32 mouse cellular contexts compared by ENCODE assay signal in genomic region chr3:40954792-40955191, GRCm38 (mm10). TPM values are rescaled to one million over a fixed set of nuclear protein-coding genes. Genes with fewer than 3 reads are reported as not detected.
"Had no signal": no experiment of that assay in that cellular context is flagged by ENCODE, and none has a peak within 500 bp of the region (broad histone marks: within the 10 kb centered on the region; RNA-seq: fewer than 3 reads in every experiment).

No protein-coding gene starts in this region.

- DNase-seq: cerebellum, adult 9-10 months; cerebellum, adult 9-11 months; cerebellum, postnatal 10 days; cerebellum, postnatal 14 days; cerebellum, postnatal 25 days; cerebellum, postnatal 36 days; embryo, embryonic 11 days; forebrain, postnatal 0 days; gastrocnemius, adult 2 months; gastrocnemius, postnatal 10 days; gastrocnemius, postnatal 14 days; gastrocnemius, postnatal 25 days; gastrocnemius, postnatal 36 days; heart, adult 11 months; heart, adult 18-20 months; heart, adult 2 months had no signal

- H3K4me2 ChIP-seq: embryonic facial prominence, embryonic 12.5 days; embryonic facial prominence, embryonic 13.5 days; embryonic facial prominence, embryonic 15.5 days; forebrain, embryonic 12.5 days; forebrain, embryonic 13.5 days; forebrain, embryonic 15.5 days had no signal

- H3K9ac ChIP-seq: embryonic facial prominence, embryonic 12.5 days; embryonic facial prominence, embryonic 13.5 days; embryonic facial prominence, embryonic 15.5 days; forebrain, embryonic 12.5 days; forebrain, embryonic 13.5 days; forebrain, embryonic 15.5 days; forebrain, postnatal 0 days had no signal

- H3K9me3 ChIP-seq: embryonic facial prominence, embryonic 10.5 days; embryonic facial prominence, embryonic 12.5 days; embryonic facial prominence, embryonic 13.5 days; embryonic facial prominence, embryonic 15.5 days; forebrain, embryonic 10.5 days; forebrain, embryonic 12.5 days; forebrain, embryonic 13.5 days; forebrain, embryonic 15.5 days had no signal

- H3K4me3 ChIP-seq: embryonic facial prominence, embryonic 10.5 days; embryonic facial prominence, embryonic 12.5 days; embryonic facial prominence, embryonic 13.5 days; embryonic facial prominence, embryonic 15.5 days; erythroblast, embryonic 14.5 days; forebrain, embryonic 10.5 days; forebrain, embryonic 12.5 days; forebrain, embryonic 13.5 days; forebrain, embryonic 15.5 days; gastrocnemius, adult 2 months; heart, adult 2 months had no signal

- H3K36me3 ChIP-seq: embryonic facial prominence, embryonic 10.5 days; embryonic facial prominence, embryonic 12.5 days; embryonic facial prominence, embryonic 13.5 days; embryonic facial prominence, embryonic 15.5 days; forebrain, embryonic 10.5 days; forebrain, embryonic 12.5 days; forebrain, embryonic 15.5 days had no signal

- H3K27ac ChIP-seq: embryonic facial prominence, embryonic 10.5 days; embryonic facial prominence, embryonic 12.5 days; embryonic facial prominence, embryonic 13.5 days; embryonic facial prominence, embryonic 15.5 days; forebrain, embryonic 10.5 days; forebrain, embryonic 12.5 days; forebrain, embryonic 13.5 days; forebrain, embryonic 15.5 days; gastrocnemius, adult 2 months; heart, adult 2 months had no signal

- ATAC-seq: forebrain, embryonic 13.5 days; forebrain, embryonic 14.5 days; forebrain, embryonic 15.5 days; forebrain, embryonic 16.5 days; forebrain, postnatal 0 days had no signal

- H3K4me1 ChIP-seq: embryonic facial prominence, embryonic 12.5 days had no signal

RNA-seq across cellular contexts. Expression of gene 1700034I23Rik, which starts 52.4 kb away (rescaled TPM):
- total RNA-seq: gastrocnemius, adult 8-10 months; granulocyte monocyte progenitor cell, adult 5-6 weeks had no signal
- polyA plus RNA-seq: embryonic facial prominence, embryonic 11.5 days; embryonic facial prominence, embryonic 14.5 days; erythroblast, embryonic 14.5 days; forebrain, embryonic 11.5 days had no signal
